Mouse (Mus musculus) urinary bladder, postnatal 10 days (tissue): Measurements from ENCODE around the gene Pilra.
"Not testable (repeated sequence)": the region's sequence is repeated elsewhere in the genome, so short reads cannot be mapped to it uniquely, and the experiment has no call there.

Source experiments
- DNase-seq: peaks from one replicate; pipeline ENCODE4 v3.0.0; 2022; ENCODE audit warnings: low spot score

The Pilra gene

DNA sequence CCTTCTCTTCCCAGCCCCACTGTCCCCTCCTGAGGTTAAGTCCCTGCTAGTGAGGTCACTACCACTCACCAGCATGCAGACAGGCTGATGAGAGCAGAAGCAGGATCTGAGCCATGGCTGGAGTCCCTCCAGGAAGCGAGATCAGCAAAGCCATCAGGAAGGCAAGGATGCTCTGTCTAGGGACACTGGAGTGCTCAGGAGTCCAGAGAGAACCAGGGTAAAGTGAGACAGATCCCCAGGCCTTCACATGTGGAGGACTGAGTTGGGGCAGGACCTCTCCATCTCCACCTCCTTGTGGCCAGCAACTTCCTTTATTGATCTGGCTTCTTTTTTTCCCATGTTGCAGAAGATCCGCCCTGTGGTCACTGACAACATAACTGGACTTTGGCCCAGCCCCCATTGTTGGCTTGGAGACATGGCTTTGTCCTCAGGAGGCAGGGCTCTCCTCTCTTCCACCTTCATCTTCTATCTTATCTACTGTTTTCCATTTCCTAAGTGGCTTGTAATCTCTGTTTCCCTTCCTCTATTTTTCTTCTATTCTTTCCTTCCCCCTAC lies at the start of gene Pilra:
Pilra (minus strand) TSS at position 316 of the 555 bp plus-strand sequence.
- not testable (repeated sequence) for DNase-seq

DNA sequence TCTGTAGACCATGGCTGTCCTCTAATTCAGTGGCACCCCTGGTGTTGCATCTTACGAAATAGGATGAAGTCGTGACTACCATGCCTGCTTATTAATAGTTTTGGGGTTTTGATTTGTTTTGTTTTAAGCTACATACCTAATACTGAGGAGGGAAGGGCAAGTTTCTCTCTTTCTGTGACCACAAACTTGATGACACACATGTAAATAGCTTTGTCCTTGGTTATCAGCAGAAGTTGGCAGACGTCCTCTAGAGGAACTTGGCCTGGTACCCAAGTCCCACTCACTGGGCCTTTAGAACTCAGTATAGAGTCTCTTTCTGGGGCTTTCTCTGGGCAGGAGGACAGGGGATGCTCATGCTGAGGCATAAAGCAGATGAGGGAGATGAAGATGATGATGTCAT lies 47.3 kb upstream of the Pilra start:
- DNase-seq = no peak

DNA sequence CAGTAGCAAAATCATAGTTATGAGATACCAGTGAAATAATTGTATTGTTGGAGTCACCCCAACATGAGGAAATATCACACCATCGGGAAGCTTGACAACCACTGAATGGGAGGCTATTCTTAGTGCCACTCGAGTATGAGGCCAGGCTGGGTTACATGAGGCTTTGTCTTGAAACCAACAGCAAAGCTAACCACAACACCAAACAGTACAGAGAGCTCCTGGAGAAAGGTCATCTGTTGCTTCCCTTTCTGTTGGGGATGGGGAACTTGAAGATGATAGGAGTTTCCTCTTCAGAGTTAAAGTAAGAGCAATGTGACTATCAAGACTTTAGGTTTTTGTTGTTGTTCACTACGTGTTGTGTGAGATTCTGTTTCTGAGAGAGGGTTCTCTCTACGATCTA lies 46.8 kb upstream of the Pilra start:
- DNase-seq = no peak

DNA sequence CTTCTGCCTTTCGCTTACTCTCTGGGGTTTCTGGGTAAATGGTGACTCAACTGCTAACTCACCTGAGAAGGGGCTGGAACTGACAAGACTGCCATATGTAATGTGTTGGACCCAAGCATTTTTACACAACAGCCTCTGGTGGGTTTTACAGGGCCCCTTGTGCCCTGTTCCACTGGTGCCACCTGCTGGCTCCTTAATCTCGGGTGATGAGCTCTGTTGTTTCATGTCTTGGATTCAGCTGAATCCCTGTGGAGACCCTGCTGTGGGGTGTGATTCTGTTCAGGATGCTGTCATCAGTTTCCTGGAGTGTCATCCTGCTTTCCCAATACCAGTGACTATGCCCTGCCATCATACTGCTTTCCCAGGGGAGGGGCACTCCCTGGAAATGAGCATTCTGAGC lies 41.8 kb upstream of the Pilra start:
- DNase-seq = no peak

DNA sequence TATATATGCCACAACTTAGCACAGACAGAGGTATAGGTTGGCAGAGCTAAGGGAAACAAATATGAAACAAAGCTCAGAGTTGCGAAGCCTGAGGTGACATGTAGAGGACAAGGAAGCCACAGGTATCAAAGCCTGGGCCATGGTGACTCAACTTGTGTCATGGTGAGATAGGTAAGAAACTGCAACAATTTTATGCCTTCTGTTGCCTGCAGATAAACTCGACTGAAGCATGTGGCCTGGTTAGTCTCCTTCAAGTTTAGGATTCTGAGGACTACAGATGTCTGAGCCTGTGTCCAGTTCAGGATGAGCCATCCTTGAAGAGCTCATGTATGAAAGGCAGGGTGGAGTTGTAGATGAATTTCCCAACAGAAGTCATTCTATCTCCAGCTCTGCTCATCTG lies 39.0 kb upstream of the Pilra start:
- no peak for DNase-seq

DNA sequence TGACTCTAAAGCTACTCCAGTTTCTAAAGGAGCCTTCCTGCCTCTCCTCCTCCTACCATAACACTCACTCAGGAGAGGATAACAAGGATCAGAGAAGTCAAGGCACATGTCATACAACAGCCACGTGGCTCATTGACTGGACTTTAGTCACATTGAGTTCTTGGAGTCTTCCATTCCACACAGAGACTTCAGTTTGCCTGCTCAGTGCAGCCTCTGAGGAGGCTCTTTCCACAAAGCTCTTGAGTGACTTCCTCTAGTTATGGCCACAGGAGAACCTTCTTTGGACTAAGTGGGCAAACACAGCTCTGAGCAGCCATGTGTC lies 36.3 kb upstream of the Pilra start:
- not testable (repeated sequence) for DNase-seq

DNA sequence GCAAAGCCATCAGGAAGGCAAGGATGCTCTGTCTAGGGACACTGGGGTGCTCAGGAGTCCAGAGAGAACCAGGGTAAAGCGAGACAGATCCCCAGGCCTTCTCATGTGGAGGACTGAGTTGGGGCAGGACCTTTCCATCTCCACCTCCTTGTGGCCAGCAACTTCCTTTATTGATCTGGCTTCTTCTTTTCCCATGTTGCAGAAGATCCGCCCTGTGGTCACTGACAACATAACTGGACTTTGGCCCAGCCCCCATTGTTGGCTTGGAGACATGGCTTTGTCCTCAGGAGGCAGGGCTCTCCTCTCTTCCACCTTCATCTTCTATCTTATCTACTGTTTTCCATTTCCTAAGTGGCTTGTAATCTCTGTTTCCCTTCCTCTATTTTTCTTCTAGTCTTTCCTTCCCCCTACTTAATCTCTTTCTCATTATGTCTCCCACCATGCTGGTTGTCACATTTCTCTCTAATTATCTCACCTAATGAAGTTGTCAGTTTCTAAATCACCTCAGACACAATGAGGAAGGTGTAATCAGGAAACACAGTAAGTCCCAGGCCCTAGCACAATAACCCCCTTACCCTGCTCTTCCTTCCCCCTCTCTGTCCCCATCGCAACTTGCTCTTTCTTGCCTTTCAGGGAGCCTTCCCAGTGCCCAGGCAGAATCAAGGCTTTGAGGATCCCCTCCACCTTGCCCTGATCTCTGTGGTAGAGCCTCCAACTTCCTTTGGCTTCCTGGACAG lies 35.7 kb upstream of the Pilra start, which contains the start of gene Pilrb2:
Pilrb2 (minus strand) TSS at position 172 of the 737 bp plus-strand sequence.
- not testable (repeated sequence) for DNase-seq

DNA sequence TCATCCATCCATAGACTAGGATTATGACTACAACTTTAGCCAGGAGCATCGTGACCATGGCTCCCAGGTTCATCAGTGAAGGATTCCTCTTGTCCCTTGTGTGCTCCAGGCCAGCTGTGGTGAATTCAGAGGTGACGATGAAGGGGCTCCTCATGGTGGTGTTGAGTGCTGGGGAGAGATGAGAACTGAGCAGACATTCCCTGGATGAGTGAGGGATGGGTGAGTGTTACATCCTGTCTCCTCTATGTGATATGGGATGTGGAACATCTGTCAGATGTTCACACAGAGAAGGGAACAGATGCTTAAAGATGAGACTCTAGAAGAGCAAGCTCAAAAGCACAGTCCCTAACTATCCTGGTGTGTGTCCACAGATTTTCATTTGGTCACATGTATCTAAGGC lies 32.5 kb upstream of the Pilra start:
- DNase-seq = not testable (repeated sequence)

DNA sequence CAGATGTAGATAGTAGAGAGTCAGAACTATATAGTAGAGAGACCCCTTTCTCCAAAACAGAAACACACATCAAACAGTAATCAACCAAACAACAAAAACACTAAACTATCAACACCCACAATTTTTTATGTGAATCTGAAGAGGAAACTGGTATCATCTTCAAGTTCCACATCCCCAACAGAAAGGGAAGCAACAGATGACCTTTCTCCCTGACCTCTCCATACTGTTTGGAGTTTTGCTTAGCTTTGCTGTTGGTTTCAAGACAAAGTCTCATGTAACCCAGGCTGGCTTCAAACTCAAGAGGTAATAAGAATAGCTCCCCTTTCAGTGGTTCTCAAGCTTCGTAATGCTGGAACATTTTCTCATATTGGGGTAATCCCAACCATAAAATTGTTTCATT lies 27.9 kb upstream of the Pilra start:
- DNase-seq = not testable (repeated sequence)

DNA sequence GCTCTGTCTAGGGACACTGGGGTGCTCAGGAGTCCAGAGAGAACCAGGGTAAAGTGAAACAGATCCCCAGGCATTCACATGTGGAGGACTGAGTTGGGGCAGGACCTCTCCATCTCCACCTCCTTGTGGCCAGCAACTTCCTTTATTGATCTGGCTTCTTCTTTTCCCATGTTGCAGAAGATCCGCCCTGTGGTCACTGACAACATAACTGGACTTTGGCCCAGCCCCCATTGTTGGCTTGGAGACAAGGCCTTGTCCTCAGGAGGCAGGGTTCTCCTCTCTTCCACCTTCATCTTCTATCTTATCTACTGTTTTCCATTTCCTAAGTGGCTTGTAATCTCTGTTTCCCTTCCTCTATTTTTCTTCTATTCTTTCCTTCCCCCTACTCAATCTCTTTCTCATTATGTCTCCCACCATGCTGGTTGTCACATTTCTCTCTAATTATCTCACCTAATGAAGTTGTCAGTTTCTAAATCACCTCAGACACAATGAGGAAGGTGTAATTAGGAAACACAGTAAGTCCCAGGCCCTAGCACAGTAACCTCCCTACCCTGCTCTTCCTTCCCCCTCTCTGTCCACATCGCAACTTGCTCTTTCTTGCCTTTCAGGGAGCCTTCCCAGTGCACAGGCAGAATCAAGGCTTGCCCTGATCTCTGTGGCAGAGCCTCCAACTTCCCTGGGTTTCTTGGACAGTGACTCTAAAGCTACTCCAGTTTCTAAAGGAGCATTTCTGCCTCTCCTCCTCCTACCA lies 22.1 kb upstream of the Pilra start, which contains the start of gene Pilrb1:
Pilrb1 (minus strand) TSS at position 147 of the 751 bp plus-strand sequence.
- not testable (repeated sequence) for DNase-seq

DNA sequence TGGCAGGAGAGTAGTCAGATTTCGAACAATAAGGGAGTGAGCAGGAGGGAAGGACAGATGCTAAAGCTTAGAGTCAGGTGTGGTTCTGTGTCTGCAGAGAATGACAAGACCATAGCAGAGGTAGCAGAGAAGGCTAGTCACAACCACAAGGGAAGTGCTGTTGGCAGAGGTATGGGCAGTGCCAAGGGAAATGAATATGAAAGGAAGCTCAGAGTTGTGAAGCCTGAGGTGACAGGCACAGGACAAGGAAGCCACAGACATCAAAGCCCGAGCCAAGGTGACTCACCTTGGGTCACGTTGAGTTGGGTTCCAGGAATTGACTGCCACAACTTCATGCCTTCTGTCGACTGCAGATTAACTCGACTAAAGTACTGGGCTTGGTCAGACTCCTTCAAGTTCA lies 20.8 kb upstream of the Pilra start:
- DNase-seq = not testable (repeated sequence)

DNA sequence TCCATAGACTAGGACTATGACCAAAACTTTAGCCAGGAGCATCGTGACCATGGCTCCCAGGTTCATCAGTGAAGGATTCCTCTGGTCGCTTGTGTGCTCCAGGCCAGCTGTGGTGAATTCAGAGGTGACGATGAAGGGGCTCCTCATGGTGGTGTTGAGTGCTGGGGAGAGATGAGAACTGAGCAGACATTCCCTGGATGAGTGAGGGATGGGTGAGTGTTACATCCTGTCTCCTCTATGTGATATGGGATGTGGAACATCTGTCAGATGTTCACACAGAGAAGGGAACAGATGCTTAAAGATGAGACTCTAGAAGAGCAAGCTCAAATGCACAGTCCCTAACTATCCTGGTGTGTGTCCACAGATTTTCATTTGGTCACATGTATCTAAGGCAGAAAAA lies 18.8 kb upstream of the Pilra start:
- not testable (repeated sequence) for DNase-seq

DNA sequence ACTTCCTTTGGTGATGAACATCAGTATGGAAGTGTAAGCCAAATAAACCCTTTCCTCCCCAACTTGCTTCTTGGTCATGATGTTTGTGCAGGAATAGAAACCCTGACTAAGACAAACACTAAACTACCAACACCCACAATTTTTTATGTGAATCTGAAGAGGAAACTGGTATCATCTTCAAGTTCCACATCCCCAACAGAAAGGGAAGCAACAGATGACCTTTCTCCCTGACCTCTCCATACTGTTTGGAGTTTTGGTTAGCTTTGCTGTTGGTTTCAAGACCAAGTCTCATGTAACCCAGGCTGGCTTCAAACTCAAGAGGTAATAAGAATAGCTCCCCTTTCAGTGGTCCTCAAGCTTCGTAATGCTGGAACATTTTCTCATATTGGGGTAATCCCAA lies 14.2 kb upstream of the Pilra start:
- not testable (repeated sequence) for DNase-seq

DNA sequence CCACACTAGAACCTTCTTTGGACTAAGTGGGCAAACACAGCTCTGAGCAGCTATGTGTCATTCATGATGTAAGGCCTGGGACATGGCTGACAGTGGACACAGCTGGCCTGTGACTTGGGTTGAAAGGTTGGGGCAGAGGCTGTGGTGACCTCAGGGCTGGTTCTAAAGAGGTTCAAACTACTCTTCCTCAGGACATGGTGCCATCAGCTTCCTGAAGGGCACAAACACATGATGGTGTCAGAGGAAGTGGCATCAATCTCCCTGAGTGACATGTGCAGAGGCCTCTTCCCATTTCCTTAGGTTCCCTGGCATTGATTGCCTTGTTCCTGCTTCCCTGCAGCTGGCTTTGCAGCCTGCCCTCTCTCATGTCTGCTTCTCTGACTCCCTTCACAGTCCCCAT lies 1.0 kb upstream of the Pilra start:
- DNase-seq = not testable (repeated sequence)

DNA sequence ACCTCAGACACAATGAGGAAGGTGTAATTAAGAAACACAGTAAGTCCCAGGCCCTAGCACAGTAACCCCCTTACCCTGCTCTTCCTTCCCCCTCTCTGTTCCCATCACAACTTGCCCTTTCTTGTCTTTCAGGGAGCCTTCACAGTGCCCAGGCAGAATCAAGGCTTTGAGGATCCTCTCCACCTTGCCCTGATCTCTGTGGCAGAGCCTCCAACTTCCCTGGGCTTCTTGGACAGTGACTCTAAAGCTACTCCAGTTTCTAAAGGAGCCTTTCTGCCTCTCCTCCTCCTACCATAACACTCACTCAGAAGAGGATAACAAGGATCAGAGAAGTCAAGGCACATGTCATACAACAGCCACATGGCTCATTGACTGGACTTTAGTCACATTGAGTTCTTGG lies 530 bp upstream of the Pilra start:
- DNase-seq = no peak

DNA sequence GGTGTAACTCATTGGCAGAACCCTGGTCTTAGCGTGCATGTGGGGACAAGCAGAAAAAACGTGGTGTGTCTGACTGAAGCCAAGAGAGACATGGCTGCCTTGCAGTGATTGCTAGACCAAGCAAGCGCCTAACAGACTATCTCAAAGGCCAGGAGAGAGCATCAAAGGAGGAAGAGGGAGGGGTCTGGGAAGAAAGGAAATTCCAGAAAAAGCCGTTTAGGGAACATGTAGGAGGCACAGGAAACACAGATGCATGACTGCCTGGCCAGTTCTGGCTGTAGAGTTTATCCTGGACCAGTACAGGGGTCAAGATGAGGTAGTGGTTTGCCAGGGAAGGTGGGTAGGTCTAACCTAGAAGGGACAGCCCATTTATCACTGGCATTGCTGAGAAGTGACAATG lies 2.6 kb downstream of the Pilra start:
- DNase-seq = no peak

DNA sequence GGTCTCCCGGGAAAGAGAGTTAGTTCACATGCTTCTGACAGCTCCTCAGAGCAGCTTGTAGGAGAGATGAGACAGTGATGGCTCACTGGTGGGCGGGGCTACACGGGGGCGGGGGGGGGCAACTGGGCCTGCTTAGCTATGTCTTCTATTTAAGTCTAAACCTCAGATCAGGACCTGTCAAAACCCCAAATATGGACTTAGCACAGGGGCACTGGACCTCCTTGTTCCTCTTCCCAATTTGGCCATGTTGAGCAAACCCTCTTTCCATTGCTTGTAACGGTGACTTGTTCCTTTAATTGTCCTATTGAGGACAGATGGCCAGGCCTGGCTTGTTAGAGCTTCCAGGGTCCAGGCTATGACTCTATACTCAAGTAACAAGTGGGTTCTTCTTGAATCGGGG lies 4.6 kb downstream of the Pilra start:
- no peak for DNase-seq

DNA sequence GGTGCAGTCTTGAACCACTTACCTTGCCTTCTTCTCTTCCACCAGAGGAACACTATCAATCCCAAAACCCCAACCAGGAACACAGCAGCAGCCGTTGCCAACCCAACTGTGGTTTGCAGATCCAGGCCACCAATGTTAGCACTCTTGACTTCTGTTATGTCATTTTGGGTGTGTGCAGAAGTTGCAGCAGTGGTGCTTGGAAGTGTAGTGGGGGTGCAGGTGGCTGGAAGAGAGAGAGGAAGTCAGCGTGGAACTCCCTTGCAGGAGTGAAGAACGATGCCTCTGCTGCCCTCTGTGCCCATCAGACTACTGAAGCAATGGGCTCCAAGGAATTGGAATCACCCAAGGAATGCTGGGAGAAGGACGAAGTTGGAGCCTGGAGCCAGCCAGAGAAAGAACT lies 5.0 kb downstream of the Pilra start:
- no peak for DNase-seq

DNA sequence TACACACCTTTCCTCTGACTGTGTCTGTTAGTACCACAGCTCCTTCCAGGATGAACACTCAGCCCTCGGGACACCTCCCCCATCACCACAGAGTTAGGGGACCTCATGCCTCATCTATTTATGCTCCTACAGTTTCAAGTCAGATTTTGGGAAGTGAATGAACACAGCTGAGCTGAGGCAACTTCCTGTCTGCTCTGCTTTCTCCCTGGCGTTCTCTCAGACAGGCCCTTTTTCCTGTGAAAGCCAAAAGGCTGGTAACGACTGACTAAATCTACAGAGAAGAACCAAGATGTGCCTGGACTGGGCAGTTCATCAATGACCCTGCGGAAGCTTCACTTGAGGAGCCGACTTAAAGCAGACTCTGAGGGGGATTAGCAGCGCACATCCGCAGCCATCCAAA lies 5.8 kb downstream of the Pilra start:
- DNase-seq = no peak

DNA sequence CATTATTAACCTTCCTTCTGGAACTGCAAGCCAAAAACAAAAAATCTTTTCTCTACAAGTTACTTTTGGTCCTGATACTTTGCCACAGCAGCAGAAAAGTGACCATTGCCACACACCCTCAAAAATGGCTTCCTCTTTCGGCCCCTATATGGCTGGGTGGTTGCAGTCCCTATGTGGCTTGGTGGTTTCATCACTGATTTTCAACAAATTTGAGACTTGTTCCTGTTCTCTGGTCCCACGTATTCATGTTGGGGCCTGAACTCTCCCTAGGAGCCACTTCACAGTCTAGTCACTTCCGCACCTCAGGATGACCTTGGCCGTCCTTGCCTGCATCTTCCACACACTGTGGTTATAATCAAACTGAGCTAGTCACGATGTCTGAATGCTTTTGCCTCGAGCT lies 7.4 kb downstream of the Pilra start:
- no peak for DNase-seq

DNA sequence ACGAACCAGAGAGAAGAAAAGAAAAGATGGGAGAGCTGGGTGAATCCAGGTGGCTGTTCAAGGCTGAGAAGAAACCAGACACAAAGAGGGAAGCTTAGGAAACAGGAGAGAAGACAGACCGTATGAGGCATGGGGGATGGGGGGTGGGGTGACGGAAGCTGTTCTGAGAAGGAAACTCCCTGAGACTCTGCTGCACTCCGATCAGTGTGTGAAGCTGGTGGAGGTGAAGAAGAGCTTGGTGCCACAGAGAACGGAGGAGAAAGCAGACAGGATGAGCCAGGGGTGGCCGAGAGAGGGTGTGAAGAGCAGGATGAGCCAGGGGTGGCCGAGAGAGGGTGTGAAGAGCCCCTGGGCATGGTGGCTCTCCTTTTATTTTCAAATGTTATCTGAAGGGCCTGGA lies 9.7 kb downstream of the Pilra start:
- no peak for DNase-seq

DNA sequence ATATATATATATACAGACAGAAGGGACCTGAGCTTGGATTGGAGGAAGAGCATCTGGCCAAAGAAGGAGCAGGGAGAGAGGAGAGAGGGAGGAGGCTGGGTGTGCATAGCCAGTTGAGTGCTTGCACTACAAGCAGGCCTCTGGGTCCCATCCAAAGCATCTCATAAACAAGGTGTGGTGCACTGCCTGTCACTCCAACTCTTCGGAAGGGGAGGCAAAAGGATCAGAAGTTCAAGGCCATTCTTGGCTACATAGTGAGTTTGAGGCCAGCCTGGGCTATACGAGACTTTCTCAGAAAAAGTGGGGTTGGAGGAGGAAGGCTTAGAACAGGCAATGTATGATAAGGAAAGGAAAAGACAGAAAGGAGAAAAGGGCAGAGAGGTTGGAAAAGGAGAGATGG lies 10.1 kb downstream of the Pilra start:
- no peak for DNase-seq

DNA sequence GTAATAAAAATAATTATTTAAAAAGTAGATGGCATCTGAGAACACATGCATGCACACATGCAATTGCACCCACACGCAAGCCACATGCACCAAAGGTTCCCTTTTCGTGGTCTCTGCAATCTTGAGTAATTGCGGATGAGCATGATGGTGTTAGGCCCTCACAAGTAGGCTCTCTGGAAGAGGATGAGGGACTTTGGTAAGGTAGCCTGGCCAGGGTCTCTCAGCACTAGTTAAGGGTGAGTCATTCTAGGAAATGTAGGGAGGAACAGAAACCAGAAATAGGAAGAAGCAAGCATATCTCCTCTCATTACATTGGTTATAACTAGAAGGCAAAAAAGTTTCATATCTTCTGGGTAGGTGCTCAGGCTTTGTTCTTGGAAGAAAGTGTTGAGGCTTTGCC lies 11.1 kb downstream of the Pilra start:
- DNase-seq = no peak
